Mouse (Mus musculus) MEL (cell line): Measurements from ENCODE around the gene Serpina1f. TPM values are rescaled to one million over a fixed set of nuclear protein-coding genes. Genes with fewer than 3 reads are reported as not detected.
A peak's percentile ranks its signal among the peaks of the same experiment; 100 is the strongest.

ENCODE experiments used
- DNase-seq: peaks from one replicate; pipeline ENCODE4 v3.0.0; 2011; ENCODE audit warnings: low read depth, low spot score
- H3K27ac ChIP-seq: 2 replicates; pipeline ENCODE4 v1.5.1; 2012; ENCODE audit warnings: low read depth, mild to moderate bottlenecking, control low read depth, low read length, moderate library complexity; ENCODE audit not compliant: control insufficient read depth
- H3K27me3 ChIP-seq, 2 experiments: fragments of 150-350 bp in 1 of 2; sonication (generic) in 1 of 2; 2 replicates each; pipeline ENCODE4 v1.6.1; 2012; ENCODE audit warnings: low read length in 2 of 2, mild to moderate bottlenecking in 2 of 2, improper control_type of control experiment in 1 of 2, moderate library complexity in 1 of 2; ENCODE audit not compliant: insufficient read depth in 2 of 2, control insufficient read depth in 1 of 2
- H3K36me3 ChIP-seq, 2 experiments: 2 replicates each; pipeline ENCODE4 v1.6.1; 2012 to 2014; ENCODE audit warnings: low read length in 2 of 2, improper control_type of control experiment in 1 of 2, inconsistent platforms in 1 of 2, mild to moderate bottlenecking in 1 of 2; ENCODE audit not compliant: insufficient read depth in 2 of 2, control insufficient read depth in 1 of 2
- H3K4me1 ChIP-seq, 2 experiments: fragments of 150-350 bp in 1 of 2; sonication (generic) in 1 of 2; 2 replicates each; pipeline ENCODE4 v1.6.1; 2012; ENCODE audit warnings: low read length in 2 of 2, improper control_type of control experiment in 1 of 2, mild to moderate bottlenecking in 1 of 2; ENCODE audit not compliant: insufficient read depth in 2 of 2, control insufficient read depth in 1 of 2
- H3K4me3 ChIP-seq, 2 experiments: fragments of 150-350 bp in 1 of 2; sonication (generic) in 1 of 2; 2 replicates each; pipeline ENCODE4 v1.5.1; 2012; ENCODE audit warnings: low read depth in 2 of 2, low read length in 2 of 2, mild to moderate bottlenecking in 2 of 2, moderate library complexity in 2 of 2, control low read depth in 1 of 2, improper control_type of control experiment in 1 of 2; ENCODE audit not compliant: control insufficient read depth in 1 of 2, insufficient read depth in 1 of 2
- H3K79me2 ChIP-seq: 2 replicates; pipeline ENCODE4 v1.6.1; 2012; ENCODE audit warnings: mild to moderate bottlenecking, low read length, moderate library complexity; ENCODE audit not compliant: control insufficient read depth, poor library complexity, insufficient read depth
- H3K9ac ChIP-seq: 2 replicates; pipeline ENCODE4 v1.6.1; 2012; ENCODE audit warnings: low read depth, mild to moderate bottlenecking, control low read depth, low read length, moderate library complexity; ENCODE audit not compliant: control insufficient read depth, poor library complexity, severe bottlenecking
- H3K9me3 ChIP-seq: fragments of 150-350 bp; sonication (generic); replicated peaks from 2 replicates; pipeline ENCODE4 v1.6.1; 2012; ENCODE audit warnings: mild to moderate bottlenecking, low read length, improper control_type of control experiment, moderate library complexity; ENCODE audit not compliant: insufficient read depth
- CHD1 ChIP-seq: IDR thresholded peaks from 2 replicates; pipeline ENCODE4 v1.6.1; 2012; ENCODE audit warnings: low read depth, mild to moderate bottlenecking, inconsistent platforms, low read length, improper control_type of control experiment
- ELF1 ChIP-seq: IDR thresholded peaks from 2 replicates; pipeline ENCODE4 v1.6.1; 2014; ENCODE audit warnings: low read depth, mild to moderate bottlenecking, inconsistent platforms, low read length, improper control_type of control experiment, moderate library complexity
- EP300 ChIP-seq, 2 experiments: IDR thresholded peaks; 2 replicates each; pipeline ENCODE4 v1.6.1; 2011; ENCODE audit warnings: improper control_type of control experiment in 2 of 2, low read length in 2 of 2, low read depth in 1 of 2, mild to moderate bottlenecking in 1 of 2
- ETS1 ChIP-seq: IDR thresholded peaks from 2 replicates; pipeline ENCODE4 v1.6.1; 2012; ENCODE audit warnings: low read depth, mild to moderate bottlenecking, inconsistent platforms, low read length, improper control_type of control experiment, moderate library complexity
- GABPA ChIP-seq: IDR thresholded peaks from 2 replicates; pipeline ENCODE4 v1.6.1; 2012; ENCODE audit warnings: low read depth, mild to moderate bottlenecking, inconsistent platforms, low read length, improper control_type of control experiment, moderate library complexity
- GATA1 ChIP-seq: IDR thresholded peaks from 2 replicates; pipeline ENCODE4 v1.6.1; 2011; ENCODE audit warnings: low read depth, low read length, improper control_type of control experiment
- HCFC1 ChIP-seq: IDR thresholded peaks from 2 replicates; pipeline ENCODE4 v1.6.1; 2012; ENCODE audit warnings: low read depth, mild to moderate bottlenecking, inconsistent platforms, low read length, improper control_type of control experiment, moderate library complexity
- JUND ChIP-seq: IDR thresholded peaks from 2 replicates; pipeline ENCODE4 v1.6.1; 2011; ENCODE audit warnings: low read depth, mild to moderate bottlenecking, improper control_type of control experiment, low read length
- MAFK ChIP-seq: IDR thresholded peaks from 2 replicates; pipeline ENCODE4 v1.6.1; 2011; ENCODE audit warnings: low read depth, mild to moderate bottlenecking, low read length, improper control_type of control experiment, borderline replicate concordance
- MAX ChIP-seq: IDR thresholded peaks from 2 replicates; pipeline ENCODE4 v1.6.1; 2011; ENCODE audit warnings: low read length, improper control_type of control experiment
- MEF2A ChIP-seq: IDR thresholded peaks from 2 replicates; pipeline ENCODE4 v1.6.1; 2014; ENCODE audit warnings: low read depth, mild to moderate bottlenecking, inconsistent platforms, low read length, improper control_type of control experiment; ENCODE audit not compliant: poor library complexity, insufficient replicate concordance, severe bottlenecking; ENCODE audit errors: extremely low read depth
- MXI1 ChIP-seq: IDR thresholded peaks from 2 replicates; pipeline ENCODE4 v1.6.1; 2011; ENCODE audit warnings: mild to moderate bottlenecking, low read depth, low read length, improper control_type of control experiment
- MYB ChIP-seq: IDR thresholded peaks from 2 replicates; pipeline ENCODE4 v1.6.1; 2011; ENCODE audit warnings: mild to moderate bottlenecking, low read depth, low read length, improper control_type of control experiment
- MYC ChIP-seq: IDR thresholded peaks from 2 replicates; pipeline ENCODE4 v1.6.1; 2011; ENCODE audit warnings: low read depth, mild to moderate bottlenecking, low read length, improper control_type of control experiment, moderate library complexity
- NELFE ChIP-seq: IDR thresholded peaks from 2 replicates; pipeline ENCODE4 v1.6.1; 2011; ENCODE audit warnings: low read depth, low read length, improper control_type of control experiment
- POLR2A ChIP-seq, 2 experiments: IDR thresholded peaks; 2 replicates each; pipeline ENCODE4 v1.6.1; 2011 to 2012; ENCODE audit warnings: low read length in 2 of 2, mild to moderate bottlenecking in 2 of 2, control low read depth in 1 of 2, improper control_type of control experiment in 1 of 2, low read depth in 1 of 2, moderate library complexity in 1 of 2; ENCODE audit not compliant: control insufficient read depth in 1 of 2, insufficient read depth in 1 of 2, poor library complexity in 1 of 2
- POLR2AphosphoS2 ChIP-seq: IDR thresholded peaks from 2 replicates; pipeline ENCODE4 v1.6.1; 2011; ENCODE audit warnings: low read length, improper control_type of control experiment
- RAD21 ChIP-seq: IDR thresholded peaks from 2 replicates; pipeline ENCODE4 v1.6.1; 2011; ENCODE audit warnings: mild to moderate bottlenecking, low read depth, low read length, improper control_type of control experiment
- RCOR1 ChIP-seq: IDR thresholded peaks from 2 replicates; pipeline ENCODE4 v1.6.1; 2012; ENCODE audit warnings: low read depth, mild to moderate bottlenecking, inconsistent platforms, low read length, improper control_type of control experiment
- SIN3A ChIP-seq: IDR thresholded peaks from 2 replicates; pipeline ENCODE4 v1.6.1; 2012; ENCODE audit warnings: low read length, improper control_type of control experiment, inconsistent platforms
- SMC3 ChIP-seq: IDR thresholded peaks from 2 replicates; pipeline ENCODE4 v1.6.1; 2011; ENCODE audit warnings: low read depth, low read length, improper control_type of control experiment
- TBP ChIP-seq: IDR thresholded peaks from 2 replicates; pipeline ENCODE4 v1.8.0; 2011; ENCODE audit warnings: low read depth, low read length, improper control_type of control experiment
- TCF12 ChIP-seq: IDR thresholded peaks from 2 replicates; pipeline ENCODE4 v1.6.1; 2014; ENCODE audit warnings: low read depth, mild to moderate bottlenecking, inconsistent platforms, low read length, improper control_type of control experiment, moderate library complexity
- UBTF ChIP-seq: IDR thresholded peaks from 2 replicates; pipeline ENCODE4 v1.6.1; 2012; ENCODE audit warnings: low read depth, mild to moderate bottlenecking, inconsistent platforms, low read length, improper control_type of control experiment, moderate library complexity, borderline replicate concordance; ENCODE audit not compliant: insufficient read depth
- USF1 ChIP-seq: IDR thresholded peaks from 2 replicates; pipeline ENCODE4 v1.6.1; 2014; ENCODE audit warnings: low read depth, mild to moderate bottlenecking, inconsistent platforms, low read length, improper control_type of control experiment, moderate library complexity
- USF2 ChIP-seq, 2 experiments: IDR thresholded peaks; 2 replicates each; pipeline ENCODE4 v1.6.1; 2011 to 2012; ENCODE audit warnings: improper control_type of control experiment in 2 of 2, low read length in 2 of 2, borderline replicate concordance in 1 of 2, inconsistent platforms in 1 of 2, low read depth in 1 of 2, mild to moderate bottlenecking in 1 of 2; ENCODE audit not compliant: insufficient read depth in 1 of 2
- ZKSCAN1 ChIP-seq: IDR thresholded peaks from 2 replicates; pipeline ENCODE4 v1.6.1; 2012; ENCODE audit warnings: low read depth, mild to moderate bottlenecking, inconsistent platforms, low read length, improper control_type of control experiment, moderate library complexity
- ZMIZ1 ChIP-seq: IDR thresholded peaks from 2 replicates; pipeline ENCODE4 v1.6.1; 2012; ENCODE audit warnings: low read depth, mild to moderate bottlenecking, inconsistent platforms, low read length, improper control_type of control experiment, moderate library complexity
- ZNF384 ChIP-seq: IDR thresholded peaks from 2 replicates; pipeline ENCODE4 v1.6.1; 2012; ENCODE audit warnings: low read depth, mild to moderate bottlenecking, inconsistent platforms, low read length, improper control_type of control experiment
- polyA plus RNA-seq, 2 experiments: library from polyadenylated mRNA; stranded (reverse) in 1 of 2; unstranded in 1 of 2; fragments of >175 nt in 1 of 2; fragments of >200 nt in 1 of 2; gene quantifications; 2 replicates each; pipeline versions ENCODE4 v1.2.1 to v1.2.4; 2012; ENCODE audit warnings: low replicate concordance in 2 of 2, low read depth in 1 of 2; ENCODE audit not compliant: insufficient read length in 2 of 2, insufficient read depth in 1 of 2, missing spikeins in 1 of 2
- total RNA-seq: library from RNA; depleted of rRNA; stranded (reverse); fragments of 300-350 nt; gene quantifications from 2 replicates; pipeline ENCODE4 v1.2.3, GENCODE M21; 2012

The Serpina1f gene
- total and polyA plus RNA-seq, 3 experiments: not detected

- TF ChIP-seq MAFK: no peak
- TF ChIP-seq MYC: no peak
- no peak for TF ChIP-seq MYB
- no peak for TF ChIP-seq SMC3
- no peak for TF ChIP-seq USF1
- TF ChIP-seq POLR2A (IDR thresholded peaks at IDR 0.05; ENCODE audit: control insufficient read depth in 1 of 2, insufficient read depth in 1 of 2, low read depth in 1 of 2, low read length in 2 of 2, poor library complexity in 1 of 2): no peak
- TF ChIP-seq, all 39 proteins: peak for 0
- Histone ChIP-seq H3K4me3 (no peak overlapping the region), H3K36me3 (no peaks in the 10 kb centered on the region), H3K9ac (no peak overlapping the region), H3K27ac (no peak overlapping the region), H3K4me1 (no peaks in the 10 kb centered on the region), H3K79me2 (no peaks in the 10 kb centered on the region), H3K27me3 (no peaks in the 10 kb centered on the region; a peak in 1 of 4 replicates), H3K9me3 (no peaks in the 10 kb centered on the region)
- no peak for DNase-seq
Observed at GRCm38 (mm10) chr12:103653836-103654235, 41.5 kb downstream of the Serpina1f start.

- Histone ChIP-seq H3K27ac (no peak overlapping the region), H3K9me3 (no peaks in the 10 kb centered on the region)
- TF ChIP-seq USF1 (peak; percentile 84), GATA1 (peak; percentile 74), USF2 (IDR thresholded peaks at IDR 0.05; ENCODE audit: borderline replicate concordance in 1 of 2, insufficient read depth in 1 of 2, low read depth in 1 of 2, low read length in 2 of 2) (0 out of 4 replicates have a peak, but pooled peaks of 1 of the 2 experiments have one; percentile 49), MYB (no peak), RCOR1 (0 out of 2 replicates have a peak, but pooled peaks have one; percentile 30), POLR2AphosphoS2 (no peak), ETS1 (peak; percentile 73), MAX (peak; percentile 32; the same call in 1 of the 2 replicates), TBP (no peak), RAD21 (no peak), ELF1 (no peak), EP300 (IDR thresholded peaks at IDR 0.05; ENCODE audit: low read depth in 1 of 2, low read length in 2 of 2) (peak; percentile 56 to 58), HCFC1 (no peak), TCF12 (peak; percentile 71), NELFE (no peak), MEF2A (no peak), ZKSCAN1 (no peak), POLR2A (IDR thresholded peaks at IDR 0.05; ENCODE audit: control insufficient read depth in 1 of 2, insufficient read depth in 1 of 2, low read depth in 1 of 2, low read length in 2 of 2, poor library complexity in 1 of 2) (no peak), ZNF384 (no peak), CHD1 (no peak), UBTF (no peak), GABPA (no peak), MYC (no peak), SIN3A (0 out of 2 replicates have a peak, but pooled peaks have one; percentile 21), JUND (no peak), ZMIZ1 (no peak), MXI1 (peak; percentile 41; the same call in 1 of the 2 replicates)
Observed at GRCm38 (mm10) chr12:103646314-103646713, 49.0 kb downstream of the Serpina1f start.

More at GRCm38 (mm10) chr12:103646314-103646713, 49.0 kb downstream of the Serpina1f start:
- Histone ChIP-seq H3K4me1 (peaks cover 6 to 13% of the 10 kb centered on the region in 2 experiments; a peak in 3 of 4 replicates), H3K79me2 (no peaks in the 10 kb centered on the region), H3K9ac (no peak overlapping the region), H3K36me3 (peaks cover 0 to 2% of the 10 kb centered on the region in 2 experiments; a peak in 1 of 4 replicates), H3K27me3 (no peaks in the 10 kb centered on the region), H3K4me3 (no peak overlapping the region)
- DNase-seq: peak; percentile 47
